Mouse (Mus musculus): Measurements from ENCODE around the gene Cttn. TPM values are rescaled to one million over a fixed set of nuclear protein-coding genes. Genes with fewer than 3 reads are reported as not detected.

Gene Cttn
- total and polyA plus RNA-seq, 2 experiments from 2014 or later: 132 to 164 TPM

- no peaks in the 10 kb centered on the region for H3K27me3 ChIP-seq (ENCODE audit: insufficient read depth, low read length)
- peaks cover 16% of the 10 kb centered on the region for H3K36me3 ChIP-seq (ENCODE audit: insufficient read depth)
- DNase-seq (no peak), ATAC-seq (no peak)
- H3K4me2 ChIP-seq (ENCODE audit: low read depth): no peak overlapping the region
- H3K4me1 ChIP-seq (ENCODE audit: insufficient read depth): no peaks in the 10 kb centered on the region
- no peak overlapping the region for H3K4me3 ChIP-seq (ENCODE audit: low read depth, low read length)
- H3K9me3 ChIP-seq (ENCODE audit: low read length): no peaks in the 10 kb centered on the region
- H3K27ac ChIP-seq (ENCODE audit: low read depth, low read length): no peak overlapping the region
- no peak for TF ChIP-seq CTCF (IDR thresholded peaks at IDR 0.05; ENCODE audit: low read depth)
- WGBS: 64% methylated on average over 4 of the region's 4 CpGs
- no peak overlapping the region for H3K9ac ChIP-seq
These were observed 68.3 kb downstream of the Cttn start for GRCm38 (mm10) chr7:144402492-144402891.

- Histone ChIP-seq H3K4me3 (ENCODE audit: low read depth, low read length) (no peak overlapping the region), H3K9me3 (ENCODE audit: low read length) (no peaks in the 10 kb centered on the region), H3K27ac (ENCODE audit: low read depth, low read length) (no peak overlapping the region), H3K27me3 (ENCODE audit: insufficient read depth, low read length) (no peaks in the 10 kb centered on the region), H3K4me2 (ENCODE audit: low read depth) (no peak overlapping the region), H3K4me1 (ENCODE audit: insufficient read depth) (no peaks in the 10 kb centered on the region), H3K36me3 (ENCODE audit: insufficient read depth) (no peaks in the 10 kb centered on the region), H3K9ac (no peak overlapping the region)
- TF ChIP-seq CTCF (IDR thresholded peaks at IDR 0.05; ENCODE audit: low read depth): no peak
- DNase-seq (no peak), ATAC-seq (no peak)
- 83% methylated on average over 6 of the region's 6 CpGs for WGBS
These were observed 79.1 kb downstream of the Cttn start for GRCm38 (mm10) chr7:144391727-144392126.

GRCm38 (mm10) chr7:144390676-144391075, 80.1 kb downstream of the Cttn start:
- Histone ChIP-seq H3K27ac (ENCODE audit: low read depth, low read length) (no peak overlapping the region), H3K36me3 (ENCODE audit: insufficient read depth) (no peaks in the 10 kb centered on the region), H3K4me3 (ENCODE audit: low read depth, low read length) (no peak overlapping the region), H3K4me2 (ENCODE audit: low read depth) (no peak overlapping the region), H3K4me1 (ENCODE audit: insufficient read depth) (no peaks in the 10 kb centered on the region), H3K27me3 (ENCODE audit: insufficient read depth, low read length) (no peaks in the 10 kb centered on the region), H3K9ac (no peak overlapping the region), H3K9me3 (ENCODE audit: low read length) (no peaks in the 10 kb centered on the region)
- DNase-seq: no peak
- TF ChIP-seq CTCF (IDR thresholded peaks at IDR 0.05; ENCODE audit: low read depth): no peak
- WGBS: 45% methylated on average over 8 of the region's 8 CpGs
- ATAC-seq: no peak

GRCm38 (mm10) chr7:144389704-144390103, 81.1 kb downstream of the Cttn start:
- 83% methylated on average over 2 of the region's 2 CpGs for whole genome bisulfite sequencing
- Histone ChIP-seq H3K27ac (ENCODE audit: low read depth, low read length) (no peak overlapping the region), H3K4me2 (ENCODE audit: low read depth) (no peak overlapping the region)

GRCm38 (mm10) chr7:144387537-144387936, 83.3 kb downstream of the Cttn start:
- no peaks in the 10 kb centered on the region for H3K36me3 ChIP-seq (ENCODE audit: insufficient read depth)
- 93% methylated on average over 6 of the region's 6 CpGs for WGBS
- no peaks in the 10 kb centered on the region for H3K27me3 ChIP-seq (ENCODE audit: insufficient read depth, low read length)
- no peak for ATAC-seq
- no peaks in the 10 kb centered on the region for H3K4me1 ChIP-seq (ENCODE audit: insufficient read depth)
- H3K9me3 ChIP-seq (ENCODE audit: low read length): no peaks in the 10 kb centered on the region
- H3K27ac ChIP-seq (ENCODE audit: low read depth, low read length): no peak overlapping the region
- H3K9ac ChIP-seq: no peak overlapping the region
- H3K4me3 ChIP-seq (ENCODE audit: low read depth, low read length): no peak overlapping the region
- H3K4me2 ChIP-seq (ENCODE audit: low read depth): no peak overlapping the region
- TF ChIP-seq CTCF (IDR thresholded peaks at IDR 0.05; ENCODE audit: low read depth): peak; percentile 21; the same call in 1 of the 2 replicates
- no peak for DNase-seq

More at GRCm38 (mm10) chr7:144389704-144390103, 81.1 kb downstream of the Cttn start:
- Histone ChIP-seq H3K36me3 (ENCODE audit: insufficient read depth) (no peaks in the 10 kb centered on the region), H3K4me1 (ENCODE audit: insufficient read depth) (no peaks in the 10 kb centered on the region), H3K4me3 (ENCODE audit: low read depth, low read length) (no peak overlapping the region), H3K9ac (no peak overlapping the region), H3K9me3 (ENCODE audit: low read length) (no peaks in the 10 kb centered on the region), H3K27me3 (ENCODE audit: insufficient read depth, low read length) (no peaks in the 10 kb centered on the region)
- DNase-seq (no peak), ATAC-seq (no peak)
- no peak for TF ChIP-seq CTCF (IDR thresholded peaks at IDR 0.05; ENCODE audit: low read depth)

Other genes with a start within 250 kb of the Cttn start
- gene Ppfia1, start 82.7 kb upstream of the Cttn start, total RNA-seq (2014; rRNA removed): 32.2 and 53.8 TPM in 2 replicates
- 12.0 and 15.2 TPM in 2 replicates for gene Ppfia1, start 82.7 kb upstream of the Cttn start, polyA plus RNA-seq (2015; fragmentation: Nextera tagmentation; extraction: Ambion mirVana)
- gene Fadd, start 111.5 kb upstream of the Cttn start, total RNA-seq (2014; rRNA removed): 2.6 and 2.7 TPM in 2 replicates
- gene Fadd, start 111.5 kb upstream of the Cttn start, polyA plus RNA-seq (2015; fragmentation: Nextera tagmentation; extraction: Ambion mirVana): 2.5 and 3.0 TPM in 2 replicates

Data from forebrain, postnatal 0 days (tissue).